Mouse (Mus musculus): ENCODE data around the gene Slc22a17. TPM values are rescaled to one million over a fixed set of nuclear protein-coding genes. Genes with fewer than 3 reads are reported as not detected.

Slc22a17 gene
- polyA plus RNA-seq, 1 experiment from 2014 or later = 90.8 TPM

DNA sequence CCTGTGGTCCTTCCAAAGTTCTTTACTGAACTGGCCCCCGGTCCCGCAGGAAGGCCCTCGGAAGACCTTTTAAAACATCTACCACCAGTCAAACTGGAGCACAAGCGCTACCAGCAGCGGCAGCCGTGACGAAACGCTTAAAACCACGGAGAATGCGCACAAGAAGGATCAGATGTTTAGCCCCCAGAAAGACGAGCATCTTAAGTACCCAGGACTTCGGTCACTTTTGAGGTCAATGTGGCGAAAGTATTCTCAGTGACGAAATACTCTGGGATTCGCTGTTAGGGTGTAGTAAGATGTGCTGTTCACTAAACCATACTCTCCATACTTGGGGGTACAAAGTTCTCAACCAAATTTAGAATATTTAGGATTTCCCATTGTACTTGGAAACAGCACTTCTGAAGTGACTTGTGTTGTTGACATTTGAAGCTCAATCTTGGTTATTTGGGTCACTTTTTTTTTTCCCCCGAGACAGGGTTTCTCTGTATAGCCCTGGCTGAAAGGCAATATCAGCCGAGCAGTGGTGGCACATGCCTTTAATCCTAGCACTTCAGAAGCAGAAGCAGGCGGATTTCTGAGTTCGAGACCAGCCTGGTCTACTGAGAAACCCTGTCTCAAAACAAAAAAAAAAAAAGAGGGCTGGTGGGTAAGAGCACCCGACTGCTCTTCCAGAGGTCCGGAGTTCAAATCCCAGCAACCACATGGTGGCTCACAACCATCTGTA lies 48.5 kb downstream of the Slc22a17 start:
- 17% methylated on average over 21 of the region's 21 CpGs for WGBS
- Histone ChIP-seq H3K27me3 (no peaks in the 10 kb centered on the region), H3K4me3 (peak overlapping the region; percentile 96), H3K9me3 (replicated peaks) (no peaks in the 10 kb centered on the region), H3K27ac (peak overlapping the region; percentile 58; the same call in 1 of the 2 replicates), H3K4me2 (peak overlapping the region; percentile 84), H3K4me1 (peaks cover 8% of the 10 kb centered on the region), H3K36me3 (ENCODE audit: poor library complexity, severe bottlenecking) (0 out of 2 replicates have a peak, but pooled peaks cover 4% of the 10 kb centered on the region), H3K9ac (peak overlapping the region; percentile 95)
- ATAC-seq = peak; percentile 12; the same call in 1 of the 2 replicates

DNA sequence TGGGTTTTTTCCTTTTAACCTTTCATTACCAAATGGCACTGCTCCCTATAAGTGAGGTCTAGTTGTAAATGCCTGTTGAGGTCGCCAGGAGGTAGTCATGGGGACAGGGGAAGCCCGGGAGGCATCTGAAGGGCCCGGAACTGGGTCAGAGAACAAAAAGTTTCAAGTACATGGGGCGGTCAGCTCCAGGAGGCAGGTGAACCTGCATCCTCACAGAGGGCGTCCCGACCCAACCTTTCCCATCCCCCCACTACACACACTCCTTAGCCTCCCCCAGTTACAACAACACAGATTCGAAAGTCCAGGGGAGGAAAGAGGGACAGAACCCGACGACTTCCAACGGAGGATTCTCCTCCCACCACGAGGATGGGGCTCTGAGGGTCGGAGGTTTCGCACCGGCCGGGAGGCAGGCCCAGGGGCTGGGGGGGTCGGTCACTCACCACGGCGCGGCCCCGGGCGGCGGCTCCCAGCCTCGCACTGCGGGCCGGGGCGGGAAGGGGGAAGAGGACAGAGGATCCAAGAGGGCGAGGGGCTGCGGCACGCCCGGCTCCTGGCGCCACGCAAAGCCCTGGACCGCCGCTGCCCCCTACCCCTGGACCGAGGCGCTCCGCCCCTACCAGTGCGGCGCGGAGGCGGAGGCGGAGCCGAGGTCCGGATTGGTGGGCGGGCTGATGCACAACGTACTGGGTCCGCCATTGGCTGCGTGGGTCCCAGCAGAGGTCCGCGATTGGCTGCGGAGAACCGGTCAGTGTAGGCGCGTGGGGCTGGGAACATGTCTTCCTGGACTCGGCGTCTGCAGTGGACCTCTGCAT lies 49.2 kb downstream of the Slc22a17 start:
- H3K27ac ChIP-seq = peak overlapping the region; percentile 36
- no peaks in the 10 kb centered on the region for H3K9me3 ChIP-seq (replicated peaks)
- H3K36me3 ChIP-seq (ENCODE audit: poor library complexity, severe bottlenecking) = 0 out of 2 replicates have a peak, but pooled peaks cover 4% of the 10 kb centered on the region
- under 1% methylated on average over 55 of the region's 56 CpGs for WGBS
- H3K4me1 ChIP-seq = peaks cover 8% of the 10 kb centered on the region
- H3K4me2 ChIP-seq = peak overlapping the region; percentile 84
- ATAC-seq = peak; percentile 100
- H3K4me3 ChIP-seq = peak overlapping the region; percentile 96
- no peaks in the 10 kb centered on the region for H3K27me3 ChIP-seq
- peak overlapping the region; percentile 95 for H3K9ac ChIP-seq

DNA sequence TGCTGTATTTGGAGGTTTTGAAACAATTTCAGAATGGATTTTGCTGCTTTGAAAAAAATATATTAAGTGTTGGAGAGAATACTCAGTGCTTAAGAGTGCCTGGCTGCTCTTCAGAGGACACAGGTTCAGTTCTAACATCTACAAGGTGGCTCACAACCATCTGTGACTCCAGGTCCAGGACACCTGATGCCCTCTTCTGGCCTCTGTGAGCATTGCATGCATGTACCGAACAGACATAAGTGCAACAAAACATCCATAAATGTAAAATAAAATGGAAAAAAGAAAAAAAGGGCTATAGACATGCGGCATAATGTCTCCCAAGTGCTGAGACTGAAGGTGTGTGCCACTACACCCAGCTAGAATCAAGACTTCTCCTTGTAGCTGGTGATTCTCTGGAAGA lies 52.4 kb downstream of the Slc22a17 start:
- Histone ChIP-seq H3K4me3 (no peak overlapping the region), H3K4me2 (no peak overlapping the region), H3K27me3 (no peaks in the 10 kb centered on the region), H3K36me3 (ENCODE audit: poor library complexity, severe bottlenecking) (peaks cover 28% of the 10 kb centered on the region), H3K27ac (no peak overlapping the region), H3K4me1 (peaks cover 8% of the 10 kb centered on the region), H3K9me3 (replicated peaks) (no peaks in the 10 kb centered on the region), H3K9ac (no peak overlapping the region)
- WGBS = 45% methylated on average over 2 of the region's 2 CpGs
- ATAC-seq = no peak

- Histone ChIP-seq H3K4me1 (no peaks in the 10 kb centered on the region), H3K27ac (no peak overlapping the region), H3K4me3 (no peak overlapping the region), H3K4me2 (no peak overlapping the region), H3K27me3 (no peaks in the 10 kb centered on the region), H3K9me3 (replicated peaks) (no peaks in the 10 kb centered on the region), H3K9ac (no peak overlapping the region), H3K36me3 (ENCODE audit: poor library complexity, severe bottlenecking) (peaks cover 43% of the 10 kb centered on the region)
- no peak for ATAC-seq
- 96% methylated on average over 9 of the region's 9 CpGs for WGBS
These were observed 55.0 kb downstream of the Slc22a17 start for GRCm38 (mm10) chr14:54857891-54858290.

DNA sequence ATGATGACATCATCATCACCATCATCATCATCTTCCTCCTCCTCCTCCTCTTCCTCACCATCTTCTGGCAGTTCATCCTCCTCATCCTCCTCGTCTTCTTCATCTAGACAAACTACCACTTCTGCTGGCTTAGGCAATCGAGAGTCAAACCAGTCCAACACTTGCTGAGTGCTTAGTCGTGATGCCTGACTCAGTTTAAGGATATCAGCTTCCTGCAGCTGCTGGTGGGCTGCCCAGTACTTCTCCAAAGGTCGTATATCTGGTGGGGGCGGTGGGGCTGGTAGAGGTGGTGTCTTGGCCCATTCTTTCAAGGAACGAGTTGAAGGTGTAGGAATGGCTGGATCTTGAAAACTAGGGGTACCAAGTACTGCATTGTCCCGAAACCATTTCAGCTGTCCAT lies 56.2 kb downstream of the Slc22a17 start:
- 89% methylated on average over 7 of the region's 7 CpGs for WGBS
- Histone ChIP-seq H3K9me3 (replicated peaks) (no peaks in the 10 kb centered on the region), H3K4me1 (no peaks in the 10 kb centered on the region), H3K4me2 (no peak overlapping the region), H3K9ac (no peak overlapping the region), H3K36me3 (ENCODE audit: poor library complexity, severe bottlenecking) (peaks cover 43% of the 10 kb centered on the region), H3K4me3 (no peak overlapping the region), H3K27ac (no peak overlapping the region), H3K27me3 (no peaks in the 10 kb centered on the region)
- no peak for ATAC-seq

MicroRNA genes within 50 kb of the gene (microRNA counts, 519-probe panel; counts per million panel counts)
- microRNA mmu-miR-208a = 2,399 counts per million, percentile 61 among the panel's probes with 10 or more counts

Small RNA genes lying within 50 kb of the gene (microRNA-seq; reads per million reads assigned to microRNA genes)
- gene Mir208a = 4.3 reads per million, percentile 11 among the genes with 10 or more reads in this experiment

Other genes with a start within 250 kb of the Slc22a17 start
- gene 1700123O20Rik, start 226.9 kb downstream of the Slc22a17 start, polyA plus RNA-seq (2015; fragmentation: Nextera tagmentation; extraction: Ambion mirVana) = 84.6 and 87.5 TPM in 2 replicates
- gene Acin1, start 226.2 kb downstream of the Slc22a17 start, polyA plus RNA-seq (2015; fragmentation: Nextera tagmentation; extraction: Ambion mirVana) = 191 and 216 TPM in 2 replicates
- 0.15 TPM in 1 of 2 replicates, not detected in the other for gene Gm29776, start 214.3 kb downstream of the Slc22a17 start, polyA plus RNA-seq (2015; fragmentation: Nextera tagmentation; extraction: Ambion mirVana)
- gene Cebpe, start 201.0 kb downstream of the Slc22a17 start, polyA plus RNA-seq (2015; fragmentation: Nextera tagmentation; extraction: Ambion mirVana) = not detected in 2 replicates
- gene Slc7a8, start 131.2 kb downstream of the Slc22a17 start, polyA plus RNA-seq (2015; fragmentation: Nextera tagmentation; extraction: Ambion mirVana) = 3.2 and 3.5 TPM in 2 replicates
- gene Rnf212b, start 99.0 kb downstream of the Slc22a17 start, polyA plus RNA-seq (2015; fragmentation: Nextera tagmentation; extraction: Ambion mirVana) = not detected in 2 replicates
- 11.9 and 12.8 TPM in 2 replicates for gene Homez, start 42.2 kb downstream of the Slc22a17 start, polyA plus RNA-seq (2015; fragmentation: Nextera tagmentation; extraction: Ambion mirVana)
- 1.4 and 2.0 TPM in 2 replicates for gene Ppp1r3e, start 35.6 kb downstream of the Slc22a17 start, polyA plus RNA-seq (2015; fragmentation: Nextera tagmentation; extraction: Ambion mirVana)
- 3.4 and 4.1 TPM in 2 replicates for gene Bcl2l2, start 29.8 kb downstream of the Slc22a17 start, polyA plus RNA-seq (2015; fragmentation: Nextera tagmentation; extraction: Ambion mirVana)
- 0.30 TPM in 1 of 2 replicates, not detected in the other for gene Gm20521, start 29.7 kb downstream of the Slc22a17 start, polyA plus RNA-seq (2015; fragmentation: Nextera tagmentation; extraction: Ambion mirVana)
- 167 and 171 TPM in 2 replicates for gene Pabpn1, start 20.6 kb downstream of the Slc22a17 start, polyA plus RNA-seq (2015; fragmentation: Nextera tagmentation; extraction: Ambion mirVana)
- gene Efs, start 13.0 kb upstream of the Slc22a17 start, polyA plus RNA-seq (2015; fragmentation: Nextera tagmentation; extraction: Ambion mirVana) = 28.2 and 30.5 TPM in 2 replicates
- 0.23 and 0.52 TPM in 2 replicates for gene Il25, start 19.6 kb upstream of the Slc22a17 start, polyA plus RNA-seq (2015; fragmentation: Nextera tagmentation; extraction: Ambion mirVana)
- gene Cmtm5, start 23.1 kb upstream of the Slc22a17 start, polyA plus RNA-seq (2015; fragmentation: Nextera tagmentation; extraction: Ambion mirVana) = 0.69 and 0.85 TPM in 2 replicates
- 0.32 and 0.91 TPM in 2 replicates for gene Myh6, start 53.8 kb upstream of the Slc22a17 start, polyA plus RNA-seq (2015; fragmentation: Nextera tagmentation; extraction: Ambion mirVana)
- gene Gm17428, start 63.8 kb upstream of the Slc22a17 start, polyA plus RNA-seq (2015; fragmentation: Nextera tagmentation; extraction: Ambion mirVana) = not detected in 2 replicates
- 2.5 and 7.0 TPM in 2 replicates for gene Myh7, start 81.5 kb upstream of the Slc22a17 start, polyA plus RNA-seq (2015; fragmentation: Nextera tagmentation; extraction: Ambion mirVana)
- 81.2 and 86.4 TPM in 2 replicates for gene Ngdn, start 102.3 kb upstream of the Slc22a17 start, polyA plus RNA-seq (2015; fragmentation: Nextera tagmentation; extraction: Ambion mirVana)
- gene Zfhx2, start 179.2 kb upstream of the Slc22a17 start, polyA plus RNA-seq (2015; fragmentation: Nextera tagmentation; extraction: Ambion mirVana) = 26.7 and 28.0 TPM in 2 replicates
- 39.0 and 42.0 TPM in 2 replicates for gene Thtpa, start 181.7 kb upstream of the Slc22a17 start, polyA plus RNA-seq (2015; fragmentation: Nextera tagmentation; extraction: Ambion mirVana)
- 9.7 and 9.8 TPM in 2 replicates for gene Ap1g2, start 193.5 kb upstream of the Slc22a17 start, polyA plus RNA-seq (2015; fragmentation: Nextera tagmentation; extraction: Ambion mirVana)
- 17.5 and 17.7 TPM in 2 replicates for gene Jph4, start 203.8 kb upstream of the Slc22a17 start, polyA plus RNA-seq (2015; fragmentation: Nextera tagmentation; extraction: Ambion mirVana)

Data from forebrain, embryonic 13.5 days (tissue).